Mouse (Mus musculus) olfactory bulb, adult 2 months (tissue): ENCODE data around the gene Kctd7. TPM values are rescaled to one million over a fixed set of nuclear protein-coding genes. Genes with fewer than 3 reads are reported as not detected.
A peak's percentile ranks its signal among the peaks of the same experiment; 100 is the strongest.

Experiments used
- H3K27ac ChIP-seq: fragments of 200-500 bp; 2 replicates; pipeline ENCODE4 v1.5.1; 2012; ENCODE audit warnings: low read depth, low read length; ENCODE audit not compliant: insufficient read depth
- H3K4me1 ChIP-seq: fragments of 200-500 bp; 2 replicates; pipeline ENCODE4 v1.6.1; 2012; ENCODE audit warnings: low read length; ENCODE audit not compliant: control insufficient read depth, insufficient read depth
- H3K4me3 ChIP-seq: fragments of 200-500 bp; 2 replicates; pipeline ENCODE4 v1.5.1; 2012; ENCODE audit warnings: mild to moderate bottlenecking, low read depth, low read length, moderate library complexity; ENCODE audit not compliant: insufficient read depth
- CTCF ChIP-seq: fragments of 200-500 bp; IDR thresholded peaks from 2 replicates; pipeline ENCODE4 v1.5.1; 2012; ENCODE audit warnings: low read depth, mild to moderate bottlenecking, low read length, moderate library complexity; ENCODE audit not compliant: insufficient read depth
- POLR2A ChIP-seq: fragments of 200-500 bp; IDR thresholded peaks from 2 replicates; pipeline ENCODE4 v1.6.1; 2012; ENCODE audit warnings: mild to moderate bottlenecking, low read depth, low read length, moderate library complexity; ENCODE audit not compliant: insufficient read depth
- WGBS: fragments of 180-500 bp; shearing (Covaris S2); methylation state at CpG from one replicate; pipeline ENCODE4 v1.1.7; 2018; 5-methylcytosine and 5-hydroxymethylcytosine counted together
- polyA plus RNA-seq: library from polyadenylated mRNA; stranded (reverse); fragments of >200 nt; gene quantifications from 2 replicates; pipeline ENCODE4 v1.2.4, GENCODE M21; 2012; ENCODE audit warnings: low replicate concordance; ENCODE audit not compliant: missing spikeins, insufficient read depth, insufficient read length

Kctd7 gene
- polyA plus RNA-seq, 1 experiment, result not detected

GRCm38 (mm10) chr5:130117932-130118331 is 26.7 kb upstream of the Kctd7 start:
- H3K27ac ChIP-seq, result no peak overlapping the region
- no peak overlapping the region for H3K4me3 ChIP-seq
- WGBS, result 67% methylated on average over 6 of the region's 6 CpGs
- TF ChIP-seq CTCF (no peak), POLR2A (no peak)
- peaks cover 19% of the 10 kb centered on the region for H3K4me1 ChIP-seq

GRCm38 (mm10) chr5:130119236-130119635 is 25.4 kb upstream of the Kctd7 start:
- WGBS, result 61% methylated on average over 3 of the region's 3 CpGs
- Histone ChIP-seq H3K27ac (no peak overlapping the region), H3K4me1 (peaks cover 19% of the 10 kb centered on the region), H3K4me3 (no peak overlapping the region)
- no peak for TF ChIP-seq POLR2A
- TF ChIP-seq CTCF, result no peak

GRCm38 (mm10) chr5:130120070-130120736 is 24.5 kb upstream of the Kctd7 start:
- no peak overlapping the region for H3K27ac ChIP-seq
- peaks cover 19% of the 10 kb centered on the region for H3K4me1 ChIP-seq
- H3K4me3 ChIP-seq, result no peak overlapping the region
- 81% methylated on average over 12 of the region's 12 CpGs for WGBS
- TF ChIP-seq CTCF, result no peak
- TF ChIP-seq POLR2A, result no peak

- Histone ChIP-seq H3K4me3 (no peak overlapping the region), H3K4me1 (peaks cover 19% of the 10 kb centered on the region), H3K27ac (no peak overlapping the region)
- TF ChIP-seq CTCF, result no peak
- no peak for TF ChIP-seq POLR2A
- WGBS, result 57% methylated on average over 6 of the region's 6 CpGs
These were observed 23.8 kb upstream of the Kctd7 start for GRCm38 (mm10) chr5:130120904-130121303.

GRCm38 (mm10) chr5:130122355-130122754 is 22.3 kb upstream of the Kctd7 start:
- H3K4me1 ChIP-seq, result peaks cover 14% of the 10 kb centered on the region
- WGBS, result 58% methylated on average over 2 of the region's 2 CpGs
- no peak overlapping the region for H3K27ac ChIP-seq
- TF ChIP-seq POLR2A (no peak), CTCF (no peak)
- H3K4me3 ChIP-seq, result no peak overlapping the region

GRCm38 (mm10) chr5:130124271-130124670 is 20.4 kb upstream of the Kctd7 start:
- H3K27ac ChIP-seq, result no peak overlapping the region
- WGBS, result 80% methylated on average over 5 of the region's 5 CpGs

GRCm38 (mm10) chr5:130128686-130129523 is 15.8 kb upstream of the Kctd7 start:
- H3K27ac ChIP-seq, result peak overlapping the region; percentile 73; the same call in 1 of the 2 replicates
- WGBS, result 63% methylated on average over 11 of the region's 11 CpGs
- TF ChIP-seq POLR2A (no peak), CTCF (no peak)

More at GRCm38 (mm10) chr5:130124271-130124670, 20.4 kb upstream of the Kctd7 start:
- no peak for TF ChIP-seq CTCF
- no peak for TF ChIP-seq POLR2A
- no peak overlapping the region for H3K4me3 ChIP-seq
- peaks cover 12% of the 10 kb centered on the region for H3K4me1 ChIP-seq

GRCm38 (mm10) chr5:130129524-130129793 is 15.2 kb upstream of the Kctd7 start:
- Histone ChIP-seq H3K27ac (peak overlapping the region; percentile 73; the same call in 1 of the 2 replicates), H3K4me1 (0 out of 2 replicates have a peak, but pooled peaks cover 2% of the 10 kb centered on the region), H3K4me3 (no peak overlapping the region)
- WGBS, result 64% methylated on average over 5 of the region's 5 CpGs
- no peak for TF ChIP-seq CTCF
- no peak for TF ChIP-seq POLR2A

More at GRCm38 (mm10) chr5:130128686-130129523, 15.8 kb upstream of the Kctd7 start:
- H3K4me1 ChIP-seq, result 0 out of 2 replicates have a peak, but pooled peaks cover 2% of the 10 kb centered on the region
- no peak overlapping the region for H3K4me3 ChIP-seq

GRCm38 (mm10) chr5:130136597-130136996 is 8.1 kb upstream of the Kctd7 start:
- Histone ChIP-seq H3K4me3 (no peak overlapping the region), H3K4me1 (no peaks in the 10 kb centered on the region), H3K27ac (no peak overlapping the region)
- TF ChIP-seq CTCF, result no peak
- no peak for TF ChIP-seq POLR2A
- 95% methylated on average over 13 of the region's 13 CpGs for WGBS
